Mouse (Mus musculus) forebrain, embryonic 15.5 days (tissue): ENCODE measurements at regions not wholly inside any gene's neighbourhood (a gene's known extent, or its start where the extent isn't known, plus 50 kb on each side); places are given as distances from the start of the nearest gene placed in this dataset.
A peak's percentile ranks its signal among the peaks of the same experiment; 100 is the strongest.

Experiments
- ATAC-seq: fragments of 200-750 bp; cut with Nextera tagmentation; replicated peaks from 2 replicates; pipeline ENCODE4 v1.8.0; 2017; ENCODE audit warnings: mild to moderate bottlenecking, moderate TSS enrichment, moderate library complexity
- H3K27ac ChIP-seq: fragments of 300-500 bp; sonication (generic); replicated peaks from 2 replicates; pipeline ENCODE4 v1.5.1; 2015; ENCODE audit warnings: mild to moderate bottlenecking, inconsistent platforms
- H3K27me3 ChIP-seq: fragments of 300-500 bp; sonication (generic); 2 replicates; pipeline ENCODE4 v1.6.1; 2015; ENCODE audit warnings: inconsistent platforms
- H3K36me3 ChIP-seq: fragments of 300-500 bp; sonication (generic); 2 replicates; pipeline ENCODE4 v1.6.1; 2015; ENCODE audit warnings: mild to moderate bottlenecking, inconsistent platforms
- H3K4me1 ChIP-seq: fragments of 300-500 bp; sonication (generic); 2 replicates; pipeline ENCODE4 v1.6.1; 2015; ENCODE audit warnings: inconsistent platforms
- H3K4me2 ChIP-seq: fragments of 300-500 bp; sonication (generic); replicated peaks from 2 replicates; pipeline ENCODE4 v1.6.1; 2015; ENCODE audit warnings: mild to moderate bottlenecking, inconsistent platforms
- H3K4me3 ChIP-seq: fragments of 300-500 bp; sonication (generic); 2 replicates; pipeline ENCODE4 v1.5.1; 2015; ENCODE audit warnings: mild to moderate bottlenecking, inconsistent platforms
- H3K9ac ChIP-seq: fragments of 300-500 bp; sonication (generic); replicated peaks from 2 replicates; pipeline ENCODE4 v1.6.1; 2015; ENCODE audit warnings: mild to moderate bottlenecking, inconsistent platforms
- H3K9me3 ChIP-seq: fragments of 300-500 bp; sonication (generic); 2 replicates; pipeline ENCODE4 v1.6.1; 2016; ENCODE audit warnings: inconsistent platforms
- WGBS: fragments of 180-500 bp; shearing (Covaris S2); methylation state at CpG from one replicate; pipeline ENCODE4 v1.1.7; 2015; ENCODE audit warnings: mixed read lengths; 5-methylcytosine and 5-hydroxymethylcytosine counted together

GRCm38 (mm10) chr6:139391307-139391706 is 110.5 kb downstream of the Rergl start:
- 5% methylated on average over 13 of the region's 13 CpGs for WGBS
- no peaks in the 10 kb centered on the region for H3K27me3 ChIP-seq
- no peaks in the 10 kb centered on the region for H3K4me1 ChIP-seq
- no peaks in the 10 kb centered on the region for H3K36me3 ChIP-seq
- no peak overlapping the region for H3K27ac ChIP-seq
- ATAC-seq: peak; percentile 79
- no peaks in the 10 kb centered on the region for H3K9me3 ChIP-seq
- H3K4me3 ChIP-seq: no peak overlapping the region
- H3K9ac ChIP-seq: no peak overlapping the region
- no peak overlapping the region for H3K4me2 ChIP-seq

- Histone ChIP-seq H3K27me3 (no peaks in the 10 kb centered on the region), H3K36me3 (no peaks in the 10 kb centered on the region), H3K4me2 (no peak overlapping the region), H3K9me3 (no peaks in the 10 kb centered on the region), H3K4me3 (no peak overlapping the region), H3K9ac (no peak overlapping the region), H3K4me1 (no peaks in the 10 kb centered on the region), H3K27ac (no peak overlapping the region)
- WGBS: 98% methylated on average over 2 of the region's 2 CpGs
- ATAC-seq: no peak
These were observed 150.8 kb downstream of the Rergl start for GRCm38 (mm10) chr6:139350939-139351338.

- H3K27me3 ChIP-seq: no peaks in the 10 kb centered on the region
These were observed 176.6 kb downstream of the Rergl start for GRCm38 (mm10) chr6:139325226-139325625.

GRCm38 (mm10) chr6:139307651-139308050 is 194.1 kb downstream of the Rergl start:
- 9% methylated on average over 5 of the region's 5 CpGs for WGBS
- no peak overlapping the region for H3K4me2 ChIP-seq
- no peaks in the 10 kb centered on the region for H3K9me3 ChIP-seq
- no peaks in the 10 kb centered on the region for H3K27me3 ChIP-seq
- peak; percentile 80 for ATAC-seq
- H3K27ac ChIP-seq: no peak overlapping the region
- no peaks in the 10 kb centered on the region for H3K4me1 ChIP-seq
- H3K9ac ChIP-seq: no peak overlapping the region
- no peak overlapping the region for H3K4me3 ChIP-seq
- no peaks in the 10 kb centered on the region for H3K36me3 ChIP-seq

More at GRCm38 (mm10) chr6:139325226-139325625, 176.6 kb downstream of the Rergl start:
- no peak for ATAC-seq
- WGBS: 68% methylated on average over 7 of the region's 7 CpGs
- Histone ChIP-seq H3K9me3 (no peaks in the 10 kb centered on the region), H3K27ac (no peak overlapping the region), H3K36me3 (no peaks in the 10 kb centered on the region), H3K4me3 (no peak overlapping the region), H3K4me2 (no peak overlapping the region), H3K9ac (no peak overlapping the region), H3K4me1 (no peaks in the 10 kb centered on the region)

GRCm38 (mm10) chr6:139304306-139304705 is 197.5 kb downstream of the Rergl start:
- no peak overlapping the region for H3K27ac ChIP-seq
- no peaks in the 10 kb centered on the region for H3K27me3 ChIP-seq
- H3K4me3 ChIP-seq: no peak overlapping the region
- H3K36me3 ChIP-seq: no peaks in the 10 kb centered on the region
- no peak overlapping the region for H3K9ac ChIP-seq
- WGBS: 53% methylated on average over 2 of the region's 2 CpGs
- no peaks in the 10 kb centered on the region for H3K9me3 ChIP-seq
- no peak for ATAC-seq
- no peak overlapping the region for H3K4me2 ChIP-seq
- no peaks in the 10 kb centered on the region for H3K4me1 ChIP-seq

- Histone ChIP-seq H3K9ac (no peak overlapping the region), H3K9me3 (no peaks in the 10 kb centered on the region), H3K4me1 (no peaks in the 10 kb centered on the region), H3K36me3 (no peaks in the 10 kb centered on the region), H3K27ac (no peak overlapping the region), H3K4me3 (no peak overlapping the region), H3K27me3 (no peaks in the 10 kb centered on the region), H3K4me2 (no peak overlapping the region)
- 53% methylated on average over 2 of the region's 2 CpGs for WGBS
- no peak for ATAC-seq
These were observed 206.1 kb downstream of the Rergl start for GRCm38 (mm10) chr6:139295701-139296100.

- no peaks in the 10 kb centered on the region for H3K4me1 ChIP-seq
- no peak overlapping the region for H3K4me2 ChIP-seq
- no peak overlapping the region for H3K27ac ChIP-seq
- no peaks in the 10 kb centered on the region for H3K27me3 ChIP-seq
- no peak overlapping the region for H3K4me3 ChIP-seq
- ATAC-seq: no peak
- H3K9me3 ChIP-seq: no peaks in the 10 kb centered on the region
- no peaks in the 10 kb centered on the region for H3K36me3 ChIP-seq
- no peak overlapping the region for H3K9ac ChIP-seq
- WGBS: 64% methylated on average over 4 of the region's 4 CpGs
These were observed 222.7 kb downstream of the Rergl start for GRCm38 (mm10) chr6:139279093-139279492.

- Histone ChIP-seq H3K4me1 (no peaks in the 10 kb centered on the region), H3K4me3 (no peak overlapping the region), H3K27ac (no peak overlapping the region), H3K4me2 (no peak overlapping the region), H3K9ac (no peak overlapping the region), H3K9me3 (no peaks in the 10 kb centered on the region), H3K36me3 (no peaks in the 10 kb centered on the region), H3K27me3 (no peaks in the 10 kb centered on the region)
- 59% methylated on average over 3 of the region's 3 CpGs for WGBS
- no peak for ATAC-seq
These were observed 226.3 kb downstream of the Rergl start for GRCm38 (mm10) chr6:139275512-139275911.

- 97% methylated on average over 4 of the region's 4 CpGs for WGBS
- Histone ChIP-seq H3K4me1 (no peaks in the 10 kb centered on the region), H3K4me2 (no peak overlapping the region), H3K4me3 (no peak overlapping the region), H3K9me3 (no peaks in the 10 kb centered on the region), H3K36me3 (no peaks in the 10 kb centered on the region), H3K9ac (no peak overlapping the region), H3K27me3 (no peaks in the 10 kb centered on the region), H3K27ac (no peak overlapping the region)
- ATAC-seq: no peak
These were observed 248.1 kb downstream of the Rergl start for GRCm38 (mm10) chr6:139253704-139254103.

GRCm38 (mm10) chr6:139248920-139249547 is 252.7 kb downstream of the Rergl start:
- Histone ChIP-seq H3K27ac (no peak overlapping the region), H3K9ac (no peak overlapping the region), H3K4me3 (no peak overlapping the region), H3K4me2 (no peak overlapping the region), H3K9me3 (no peaks in the 10 kb centered on the region), H3K4me1 (no peaks in the 10 kb centered on the region), H3K27me3 (no peaks in the 10 kb centered on the region), H3K36me3 (no peaks in the 10 kb centered on the region)
- 35% methylated on average over 11 of the region's 11 CpGs for WGBS
- peak; percentile 84 for ATAC-seq

GRCm38 (mm10) chr6:139226127-139226526 is 275.6 kb downstream of the Rergl start:
- WGBS: 97% methylated on average over 1 of the region's 1 CpGs
- Histone ChIP-seq H3K9me3 (no peaks in the 10 kb centered on the region), H3K27ac (no peak overlapping the region), H3K4me2 (no peak overlapping the region), H3K36me3 (no peaks in the 10 kb centered on the region), H3K27me3 (no peaks in the 10 kb centered on the region), H3K9ac (no peak overlapping the region), H3K4me1 (no peaks in the 10 kb centered on the region), H3K4me3 (no peak overlapping the region)
- no peak for ATAC-seq

GRCm38 (mm10) chr6:139214488-139214887 is 287.3 kb downstream of the Rergl start:
- H3K4me1 ChIP-seq: no peaks in the 10 kb centered on the region
- no peak overlapping the region for H3K4me2 ChIP-seq
- no peak overlapping the region for H3K9ac ChIP-seq
- no peak overlapping the region for H3K4me3 ChIP-seq
- H3K27me3 ChIP-seq: no peaks in the 10 kb centered on the region
- ATAC-seq: no peak
- H3K36me3 ChIP-seq: no peaks in the 10 kb centered on the region
- H3K27ac ChIP-seq: no peak overlapping the region
- no peaks in the 10 kb centered on the region for H3K9me3 ChIP-seq
- 69% methylated on average over 3 of the region's 3 CpGs for WGBS

- 28% methylated on average over 2 of the region's 2 CpGs for WGBS
- H3K27me3 ChIP-seq: no peaks in the 10 kb centered on the region
- H3K36me3 ChIP-seq: no peaks in the 10 kb centered on the region
- H3K27ac ChIP-seq: no peak overlapping the region
- H3K4me2 ChIP-seq: no peak overlapping the region
- H3K9ac ChIP-seq: no peak overlapping the region
- no peaks in the 10 kb centered on the region for H3K9me3 ChIP-seq
- no peaks in the 10 kb centered on the region for H3K4me1 ChIP-seq
- no peak overlapping the region for H3K4me3 ChIP-seq
- ATAC-seq: no peak
These were observed 291.5 kb downstream of the Rergl start for GRCm38 (mm10) chr6:139210256-139210655.
